ENCODE assay signal across 22 mouse cellular contexts in the genomic region with DNA sequence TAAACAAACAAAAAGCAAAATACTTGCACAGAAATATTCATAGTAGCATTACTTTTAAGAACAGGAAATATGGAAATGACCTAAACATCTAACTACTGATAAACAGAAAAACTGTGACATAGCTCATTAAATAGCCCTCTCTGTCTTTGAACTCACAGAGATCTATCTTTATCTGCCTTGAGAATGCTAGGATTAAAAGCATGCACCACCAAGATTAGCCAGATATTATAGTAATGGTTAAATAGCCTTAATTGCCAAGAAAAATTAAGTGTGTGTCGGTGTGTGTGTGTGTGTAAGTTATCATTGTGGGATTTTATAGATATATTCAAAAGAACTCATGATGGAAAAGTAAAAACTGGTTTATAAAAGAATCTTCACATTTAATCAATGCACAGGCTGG. TPM values are rescaled to one million over a fixed set of nuclear protein-coding genes. Genes with fewer than 3 reads are reported as not detected.
DNase-seq lines count a peak whose midpoint lies in the region; ATAC-seq and TF ChIP-seq lines count a peak whose summit lies in the region.
"Had no signal": no experiment of that assay in that cellular context is flagged by ENCODE, and none has a peak within 500 bp of the region (broad histone marks: within the 10 kb centered on the region; RNA-seq: fewer than 3 reads in every experiment).

No protein-coding gene starts in this region.

- H3K27ac ChIP-seq in liver, embryonic 14.5 days: no peak overlapping the region
- H3K27ac ChIP-seq in liver, embryonic 11.5 days (ENCODE audit: low read depth, low read length): no peak overlapping the region
- no peak overlapping the region for H3K27ac ChIP-seq in hindbrain, embryonic 14.5 days
- H3K27ac ChIP-seq: embryonic facial prominence, embryonic 13.5 days; embryonic facial prominence, embryonic 15.5 days; forebrain, embryonic 10.5 days; forebrain, embryonic 12.5 days had no signal

- no peaks in the 10 kb centered on the region for H3K9me3 ChIP-seq in liver, embryonic 14.5 days (ENCODE audit: control insufficient read depth, low read length)
- H3K9me3 ChIP-seq in liver, embryonic 11.5 days (ENCODE audit: control insufficient read depth, low read length): no peaks in the 10 kb centered on the region
- H3K9me3 ChIP-seq in hindbrain, embryonic 14.5 days (ENCODE audit: control insufficient read depth, low read length): no peaks in the 10 kb centered on the region
- H3K9me3 ChIP-seq: embryonic facial prominence, embryonic 13.5 days; embryonic facial prominence, embryonic 15.5 days; forebrain, embryonic 10.5 days; forebrain, embryonic 12.5 days had no signal

- no peak overlapping the region for H3K9ac ChIP-seq in liver, embryonic 14.5 days (replicated peaks)
- H3K9ac ChIP-seq in liver, embryonic 11.5 days (ENCODE audit: low read depth, low read length): no peak overlapping the region
- H3K9ac ChIP-seq in hindbrain, embryonic 14.5 days: no peak overlapping the region
- H3K9ac ChIP-seq: embryonic facial prominence, embryonic 13.5 days; embryonic facial prominence, embryonic 15.5 days; forebrain, embryonic 12.5 days had no signal

- TF ChIP-seq EP300 in liver, embryonic 14.5 days (IDR thresholded peaks at IDR 0.05; ENCODE audit: low read depth): 0 out of 2 replicates have a peak, but pooled peaks have one; percentile 8

- TF ChIP-seq CTCF in liver, embryonic 14.5 days (IDR thresholded peaks at IDR 0.05; ENCODE audit: low read depth): no peak

- H3K36me3 ChIP-seq in liver, embryonic 14.5 days (replicated peaks; ENCODE audit: control insufficient read depth, insufficient read depth, low read depth): peaks cover 26% of the 10 kb centered on the region
- H3K36me3 ChIP-seq in liver, embryonic 11.5 days (ENCODE audit: control insufficient read depth, insufficient read depth, low read length): peaks cover 15% of the 10 kb centered on the region
- H3K36me3 ChIP-seq in hindbrain, embryonic 14.5 days (replicated peaks; ENCODE audit: control insufficient read depth, insufficient read depth): peaks cover 41% of the 10 kb centered on the region

- no peak for DNase-seq in liver, embryonic 14.5 days (ENCODE audit: low read depth in 3 of 3, low spot score in 3 of 3)
- DNase-seq in liver, embryonic 11.5 days (ENCODE audit: low spot score): no peak
- no peak for DNase-seq in hindbrain, embryonic 14.5 days (ENCODE audit: low spot score)
- DNase-seq in lung, postnatal 10 days: no peak
- DNase-seq: adrenal gland, adult 8-10 months; adrenal gland, postnatal 14 days; adrenal gland, postnatal 36 days; cerebellum, adult 11-12 months; cerebellum, adult 2 months; cerebellum, adult 9-10 months; cerebellum, postnatal 10 days; cerebellum, postnatal 25 days had no signal

- H3K4me1 ChIP-seq in liver, embryonic 14.5 days (replicated peaks; ENCODE audit: control insufficient read depth in 2 of 2, insufficient read depth in 2 of 2, low read length in 1 of 2): peaks cover 8 to 9% of the 10 kb centered on the region in 2 experiments
- peaks cover 7% of the 10 kb centered on the region for H3K4me1 ChIP-seq in liver, embryonic 11.5 days (replicated peaks; ENCODE audit: control insufficient read depth, insufficient read depth, low read length)
- no peaks in the 10 kb centered on the region for H3K4me1 ChIP-seq in hindbrain, embryonic 14.5 days (replicated peaks; ENCODE audit: control insufficient read depth, insufficient read depth, low read length)
- H3K4me1 ChIP-seq: embryonic facial prominence, embryonic 13.5 days; embryonic facial prominence, embryonic 15.5 days; forebrain, embryonic 10.5 days; forebrain, embryonic 12.5 days had no signal

- WGBS in liver, embryonic 14.5 days (ENCODE audit: insufficient replicate concordance): 46% methylated on average over 1 of the region's 1 CpGs
- 73% methylated on average over 1 of the region's 1 CpGs for WGBS in liver, embryonic 11.5 days
- 100% methylated on average over 1 of the region's 1 CpGs for WGBS in hindbrain, embryonic 14.5 days

- H3K4me2 ChIP-seq in liver, embryonic 14.5 days (ENCODE audit: low read depth): no peak overlapping the region
- no peak overlapping the region for H3K4me2 ChIP-seq in liver, embryonic 11.5 days
- H3K4me2 ChIP-seq in hindbrain, embryonic 14.5 days (replicated peaks): no peak overlapping the region
- H3K4me2 ChIP-seq: embryonic facial prominence, embryonic 13.5 days; embryonic facial prominence, embryonic 15.5 days; forebrain, embryonic 12.5 days had no signal

- H3K27me3 ChIP-seq in liver, embryonic 14.5 days (ENCODE audit: control insufficient read depth, insufficient read depth, low read length): no peaks in the 10 kb centered on the region
- H3K27me3 ChIP-seq in liver, embryonic 11.5 days (replicated peaks; ENCODE audit: control insufficient read depth, insufficient read depth, low read length): no peaks in the 10 kb centered on the region
- no peaks in the 10 kb centered on the region for H3K27me3 ChIP-seq in hindbrain, embryonic 14.5 days (ENCODE audit: control insufficient read depth, insufficient read depth, low read length)
- H3K27me3 ChIP-seq: embryonic facial prominence, embryonic 13.5 days; embryonic facial prominence, embryonic 15.5 days; forebrain, embryonic 12.5 days; Patski had no signal

- H3K4me3 ChIP-seq in liver, embryonic 14.5 days (ENCODE audit: insufficient read depth in 1 of 2, low read depth in 2 of 2, low read length in 2 of 2): no peak overlapping the region
- H3K4me3 ChIP-seq in liver, embryonic 11.5 days (ENCODE audit: low read depth, low read length): no peak overlapping the region
- no peak overlapping the region for H3K4me3 ChIP-seq in hindbrain, embryonic 14.5 days (replicated peaks; ENCODE audit: low read length)
- H3K4me3 ChIP-seq: embryonic facial prominence, embryonic 13.5 days; embryonic facial prominence, embryonic 15.5 days; erythroblast, embryonic 14.5 days; forebrain, embryonic 10.5 days; forebrain, embryonic 12.5 days had no signal

- no peak for ATAC-seq in liver, embryonic 14.5 days (ENCODE audit: insufficient read depth)
- ATAC-seq in liver, embryonic 11.5 days (replicated peaks; ENCODE audit: low FRiP score): no peak
- peak; percentile 50 for ATAC-seq in megakaryocyte progenitor cell, adult 5-6 weeks (replicated peaks; ENCODE audit: poor library complexity)
- ATAC-seq in hindbrain, embryonic 14.5 days (ENCODE audit: low FRiP score): no peak
- ATAC-seq: activated CD4-positive, CD25-positive, alpha-beta regulatory T cell, adult 4 months; forebrain, embryonic 14.5 days; forebrain, embryonic 16.5 days; Patski had no signal

RNA-seq across cellular contexts. Expression of gene Mfsd2b, which starts 15.7 kb away (rescaled TPM):
- polyA plus RNA-seq in liver, embryonic 14.5 days (2012; rRNA removed): 45.9 and 53.1 TPM in 2 replicates
- 54.6 and 62.6 TPM in 2 replicates for polyA plus RNA-seq in liver, embryonic 14.5 days (2014; fragmentation: Nextera tagmentation; extraction: Ambion mirVana)
- polyA plus RNA-seq in liver, embryonic 11.5 days (2014; fragmentation: Nextera tagmentation; extraction: Ambion mirVana): 117 and 122 TPM in 2 replicates
- 10.6 and 20.0 TPM in 2 replicates for total RNA-seq in megakaryocyte progenitor cell, adult 5-6 weeks (2015)
- total RNA-seq in megakaryocyte progenitor cell, adult 5-6 weeks (2017): 6.2 and 14.6 TPM in 2 replicates
- polyA plus RNA-seq in hindbrain, embryonic 14.5 days (2014; fragmentation: Nextera tagmentation; extraction: Ambion mirVana): 2.0 and 2.3 TPM in 2 replicates

RNA-seq across cellular contexts. Expression of gene Ubxn2a, which starts 17.6 kb away (rescaled TPM):
- 3.9 and 7.4 TPM in 2 replicates for polyA plus RNA-seq in liver, embryonic 14.5 days (2012; rRNA removed)
- polyA plus RNA-seq in liver, embryonic 14.5 days (2014; fragmentation: Nextera tagmentation; extraction: Ambion mirVana): 23.0 and 26.4 TPM in 2 replicates
- polyA plus RNA-seq in liver, embryonic 11.5 days (2014; fragmentation: Nextera tagmentation; extraction: Ambion mirVana): 50.9 and 57.3 TPM in 2 replicates
- total RNA-seq in megakaryocyte progenitor cell, adult 5-6 weeks (2015): 18.3 and 20.9 TPM in 2 replicates
- 42.5 and 43.5 TPM in 2 replicates for total RNA-seq in megakaryocyte progenitor cell, adult 5-6 weeks (2017)
- polyA plus RNA-seq in hindbrain, embryonic 14.5 days (2014; fragmentation: Nextera tagmentation; extraction: Ambion mirVana): 42.9 and 44.6 TPM in 2 replicates

RNA-seq across cellular contexts. Expression of gene Atad2b, which starts 27.3 kb away (rescaled TPM):
- 5.5 and 6.6 TPM in 2 replicates for polyA plus RNA-seq in liver, embryonic 14.5 days (2012; rRNA removed)
- 7.0 and 8.1 TPM in 2 replicates for polyA plus RNA-seq in liver, embryonic 14.5 days (2014; fragmentation: Nextera tagmentation; extraction: Ambion mirVana)
- polyA plus RNA-seq in liver, embryonic 11.5 days (2014; fragmentation: Nextera tagmentation; extraction: Ambion mirVana): 11.8 and 12.8 TPM in 2 replicates
- total RNA-seq in megakaryocyte progenitor cell, adult 5-6 weeks (2015): 54.1 and 65.0 TPM in 2 replicates
- 33.5 and 40.0 TPM in 2 replicates for total RNA-seq in megakaryocyte progenitor cell, adult 5-6 weeks (2017)
- polyA plus RNA-seq in hindbrain, embryonic 14.5 days (2014; fragmentation: Nextera tagmentation; extraction: Ambion mirVana): 15.9 and 18.5 TPM in 2 replicates

RNA-seq across cellular contexts. Expression of gene Wdcp, which starts 46.8 kb away (rescaled TPM):
- polyA plus RNA-seq in liver, embryonic 14.5 days (2012; rRNA removed): 7.7 and 9.1 TPM in 2 replicates
- 11.3 and 11.6 TPM in 2 replicates for polyA plus RNA-seq in liver, embryonic 14.5 days (2014; fragmentation: Nextera tagmentation; extraction: Ambion mirVana)
- 28.7 and 31.0 TPM in 2 replicates for polyA plus RNA-seq in liver, embryonic 11.5 days (2014; fragmentation: Nextera tagmentation; extraction: Ambion mirVana)
- total RNA-seq in megakaryocyte progenitor cell, adult 5-6 weeks (2015): 17.6 and 19.2 TPM in 2 replicates
- total RNA-seq in megakaryocyte progenitor cell, adult 5-6 weeks (2017): 6.7 and 10.0 TPM in 2 replicates
- polyA plus RNA-seq in hindbrain, embryonic 14.5 days (2014; fragmentation: Nextera tagmentation; extraction: Ambion mirVana): 10.4 and 11.1 TPM in 2 replicates

RNA-seq across cellular contexts. Expression of gene Fkbp1b, which starts 48.5 kb away (rescaled TPM):
- polyA plus RNA-seq in liver, embryonic 14.5 days (2012; rRNA removed): 2.5 and 2.9 TPM in 2 replicates
- polyA plus RNA-seq in liver, embryonic 14.5 days (2014; fragmentation: Nextera tagmentation; extraction: Ambion mirVana): 2.2 and 2.6 TPM in 2 replicates
- polyA plus RNA-seq in liver, embryonic 11.5 days (2014; fragmentation: Nextera tagmentation; extraction: Ambion mirVana): 4.5 and 5.8 TPM in 2 replicates
- 19.2 and 21.3 TPM in 2 replicates for total RNA-seq in megakaryocyte progenitor cell, adult 5-6 weeks (2015)
- total RNA-seq in megakaryocyte progenitor cell, adult 5-6 weeks (2017): 12.3 and 18.4 TPM in 2 replicates
- polyA plus RNA-seq in hindbrain, embryonic 14.5 days (2014; fragmentation: Nextera tagmentation; extraction: Ambion mirVana): 50.6 and 58.5 TPM in 2 replicates
- polyA plus RNA-seq: activated CD4-positive, CD25-positive, alpha-beta regulatory T cell, adult 4 months had no signal

Comparison
In these comparisons a context has a peak if more than half of its experiments do, and no peak if none do; other contexts are left out.
1. RNA of gene Mfsd2b, which starts 15.7 kb away (polyA plus RNA-seq): 117 to 122 TPM in liver, embryonic 11.5 days and 45.9 to 62.6 TPM in liver, embryonic 14.5 days; 2.0 to 2.3 TPM in hindbrain, embryonic 14.5 days; every median in the first group is over 10 times any median in the second.